Mouse (Mus musculus): Measurements from ENCODE around the gene Ets2.

- TF ChIP-seq POLR2A (IDR thresholded peaks at IDR 0.05; ENCODE audit: control insufficient read depth in 1 of 2, insufficient read depth in 1 of 2, low read depth in 1 of 2, low read length in 2 of 2, poor library complexity in 1 of 2) = no peak
- no peak for TF ChIP-seq ZNF384 (IDR thresholded peaks at IDR 0.05; ENCODE audit: low read depth, low read length)
- TF ChIP-seq BHLHE40 (IDR thresholded peaks at IDR 0.05; ENCODE audit: borderline replicate concordance, low read depth, low read length) = no peak
- TF ChIP-seq ELF1 (IDR thresholded peaks at IDR 0.05; ENCODE audit: low read depth, low read length) = no peak
- TF ChIP-seq NELFE (IDR thresholded peaks at IDR 0.05; ENCODE audit: low read depth, low read length) = no peak
- TF ChIP-seq SIN3A (IDR thresholded peaks at IDR 0.05; ENCODE audit: low read length) = no peak
- no peak for TF ChIP-seq CTCF (IDR thresholded peaks at IDR 0.05 in 2 of 3, conservative IDR thresholded peaks at IDR 0.05 in 1 of 3; ENCODE audit: control insufficient read depth in 1 of 3, insufficient read depth in 1 of 3, low read depth in 2 of 3, low read length in 3 of 3, poor library complexity in 1 of 3, severe bottlenecking in 1 of 3)
- TF ChIP-seq POLR2AphosphoS2 (IDR thresholded peaks at IDR 0.05; ENCODE audit: low read length) = no peak
- TF ChIP-seq MAZ (IDR thresholded peaks at IDR 0.05; ENCODE audit: low read depth, low read length) = no peak
- TF ChIP-seq USF1 (IDR thresholded peaks at IDR 0.05; ENCODE audit: low read depth, low read length) = no peak
- no peak for TF ChIP-seq RAD21 (IDR thresholded peaks at IDR 0.05; ENCODE audit: low read depth, low read length)
- TF ChIP-seq ZMIZ1 (IDR thresholded peaks at IDR 0.05; ENCODE audit: low read depth, low read length) = no peak
- TF ChIP-seq UBTF (IDR thresholded peaks at IDR 0.05; ENCODE audit: borderline replicate concordance, insufficient read depth, low read depth, low read length) = no peak
These were observed 34.3 kb upstream of the Ets2 start for GRCm38 (mm10) chr16:95667395-95668150.

All from MEL (cell line).